Mouse (Mus musculus) ES-E14 (cell line): ENCODE measurements around the gene Dcaf17.

ENCODE experiments used
- CHD2 ChIP-seq: IDR thresholded peaks from 2 replicates; pipeline ENCODE4 v1.6.1; 2014; ENCODE audit warnings: mild to moderate bottlenecking, low read depth, low read length, inconsistent platforms
- HCFC1 ChIP-seq: IDR thresholded peaks from 2 replicates; pipeline ENCODE4 v1.6.1; 2012; ENCODE audit warnings: low read length, inconsistent platforms, borderline replicate concordance; ENCODE audit not compliant: insufficient read depth
- MAFK ChIP-seq: IDR thresholded peaks from 2 replicates; pipeline ENCODE4 v1.6.1; 2014; ENCODE audit warnings: mild to moderate bottlenecking, low read depth, low read length, inconsistent platforms; ENCODE audit not compliant: insufficient read depth
- ZC3H11A ChIP-seq: IDR thresholded peaks from 2 replicates; pipeline ENCODE4 v1.6.1; 2012; ENCODE audit warnings: low read depth, mild to moderate bottlenecking, inconsistent platforms, low read length, borderline replicate concordance
- ZNF384 ChIP-seq: IDR thresholded peaks from 2 replicates; pipeline ENCODE4 v1.6.1; 2012; ENCODE audit warnings: low read depth, low read length, inconsistent platforms

DNA sequence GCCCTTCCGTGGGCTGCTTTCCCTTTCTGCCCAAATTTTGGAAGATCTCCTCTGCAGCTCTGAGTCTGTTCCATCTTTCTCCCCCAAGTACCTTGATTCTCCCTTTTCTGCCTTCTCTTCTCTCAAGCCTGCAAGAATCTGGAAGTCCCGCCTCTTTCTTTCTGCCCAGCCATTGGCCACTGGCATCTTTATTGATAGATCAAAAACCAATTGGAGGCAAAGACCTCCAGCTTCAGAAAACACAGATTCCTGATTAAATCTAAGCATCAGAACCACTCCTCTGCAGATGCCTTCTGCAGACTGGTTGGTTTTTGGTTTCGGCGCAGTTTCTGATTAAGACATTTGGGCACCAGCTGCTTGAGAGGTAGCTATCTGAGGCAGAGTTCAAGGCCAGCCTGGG, 85.5 kb downstream of the Dcaf17 start:
- TF ChIP-seq ZC3H11A (no peak), ZNF384 (no peak), MAFK (no peak), HCFC1 (no peak), CHD2 (peak; percentile 82)
